Mouse (Mus musculus) liver, adult 2 months (tissue): ENCODE data around the gene Mxra7.
"Not testable (repeated sequence)": the region's sequence is repeated elsewhere in the genome, so short reads cannot be mapped to it uniquely, and the experiment has no call there.

Experiments used
- CTCF ChIP-seq: fragments of 200-500 bp; IDR thresholded peaks from 2 replicates; pipeline ENCODE4 v1.5.1; 2011; ENCODE audit warnings: low read depth, low read length, control low read depth
- POLR2A ChIP-seq: fragments of 200-500 bp; IDR thresholded peaks from 2 replicates; pipeline ENCODE4 v1.6.1; 2011; ENCODE audit warnings: low read length, control low read depth; ENCODE audit not compliant: insufficient read depth; ENCODE audit errors: extremely low read depth

GRCm38 (mm10) chr11:116823885-116824284 lies 4.0 kb downstream of the Mxra7 start:
- not testable (repeated sequence) for TF ChIP-seq POLR2A, CTCF
